Mouse (Mus musculus) brain, embryonic 14.5 days (tissue): Measurements from ENCODE around the gene Kif26b.

Experiments used
- CTCF ChIP-seq: fragments of 200-500 bp; IDR thresholded peaks from 2 replicates; pipeline ENCODE4 v1.5.1; 2012; ENCODE audit warnings: inconsistent platforms, mild to moderate bottlenecking, moderate library complexity, borderline replicate concordance; ENCODE audit not compliant: insufficient read depth, insufficient read length; ENCODE audit errors: extremely low read depth
- POLR2A ChIP-seq: fragments of 200-500 bp; IDR thresholded peaks from 2 replicates; pipeline ENCODE4 v1.6.1; 2012; ENCODE audit warnings: mild to moderate bottlenecking, inconsistent platforms, borderline replicate concordance; ENCODE audit not compliant: poor library complexity, insufficient read depth, insufficient read length, severe bottlenecking; ENCODE audit errors: extremely low read depth

DNA sequence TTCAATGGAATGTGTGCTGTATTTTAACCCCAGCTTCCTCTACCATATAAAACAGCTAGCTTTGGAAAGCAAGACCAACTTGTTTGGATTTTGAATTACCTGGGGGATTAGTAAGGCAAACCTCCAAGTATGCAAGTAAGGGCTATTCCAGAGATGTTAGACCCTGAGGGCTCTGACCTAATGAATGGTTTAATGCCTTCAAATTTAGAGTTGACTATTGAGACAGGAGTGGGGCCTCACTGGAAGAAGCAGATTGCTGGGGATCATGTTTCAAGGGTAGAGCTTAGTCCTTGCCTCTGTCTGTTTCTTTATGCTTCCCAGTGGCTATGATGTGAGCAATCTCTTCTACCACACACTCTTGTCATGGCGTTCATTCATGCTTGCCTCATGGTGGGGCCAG, 349.8 kb downstream of the Kif26b start:
- TF ChIP-seq CTCF (no peak), POLR2A (no peak)
